Mouse (Mus musculus): ENCODE results near the gene Manbal.
"Not testable (repeated sequence)": the region's sequence is repeated elsewhere in the genome, so short reads cannot be mapped to it uniquely, and the experiment has no call there.

Gene Manbal

GRCm38 (mm10) chr2:157371696-157372095, 4.3 kb downstream of the Manbal start:
- DNase-seq: no peak

- no peak for DNase-seq
These were observed 6.3 kb downstream of the Manbal start for GRCm38 (mm10) chr2:157373681-157374080.

GRCm38 (mm10) chr2:157375051-157375450, 7.7 kb downstream of the Manbal start:
- no peak for DNase-seq

GRCm38 (mm10) chr2:157375794-157376757, 8.7 kb downstream of the Manbal start:
- DNase-seq: no peak

- DNase-seq: no peak
These were observed 9.6 kb downstream of the Manbal start for GRCm38 (mm10) chr2:157376995-157377394.

GRCm38 (mm10) chr2:157384836-157385235, 17.4 kb downstream of the Manbal start:
- DNase-seq: no peak

- not testable (repeated sequence) for DNase-seq
These were observed 21.7 kb downstream of the Manbal start for GRCm38 (mm10) chr2:157388901-157389590.

- DNase-seq: no peak
These were observed 22.2 kb downstream of the Manbal start for GRCm38 (mm10) chr2:157389591-157389921.

- DNase-seq: no peak
These were observed 24.9 kb downstream of the Manbal start for GRCm38 (mm10) chr2:157392331-157392730.

GRCm38 (mm10) chr2:157393549-157393948, 26.2 kb downstream of the Manbal start:
- no peak for DNase-seq

GRCm38 (mm10) chr2:157394868-157395267, 27.5 kb downstream of the Manbal start:
- DNase-seq: no peak

GRCm38 (mm10) chr2:157395371-157395770, 28.0 kb downstream of the Manbal start:
- DNase-seq: no peak

- no peak for DNase-seq
These were observed 28.6 kb downstream of the Manbal start for GRCm38 (mm10) chr2:157395960-157396359.

- no peak for DNase-seq
These were observed 30.0 kb downstream of the Manbal start for GRCm38 (mm10) chr2:157397376-157397775.

- DNase-seq: no peak
These were observed 31.1 kb downstream of the Manbal start for GRCm38 (mm10) chr2:157398539-157398938.

GRCm38 (mm10) chr2:157399797-157400196, 32.4 kb downstream of the Manbal start:
- no peak for DNase-seq

- DNase-seq: no peak
These were observed 33.1 kb downstream of the Manbal start for GRCm38 (mm10) chr2:157400491-157400890.

- no peak for DNase-seq
These were observed 33.9 kb downstream of the Manbal start for GRCm38 (mm10) chr2:157401261-157401660.

GRCm38 (mm10) chr2:157407596-157407995, 40.2 kb downstream of the Manbal start:
- no peak for DNase-seq

GRCm38 (mm10) chr2:157409793-157410533, 42.6 kb downstream of the Manbal start:
- DNase-seq: no peak

GRCm38 (mm10) chr2:157411151-157411693, 43.8 kb downstream of the Manbal start:
- DNase-seq: no peak

GRCm38 (mm10) chr2:157412497-157412896, 45.1 kb downstream of the Manbal start:
- no peak for DNase-seq

GRCm38 (mm10) chr2:157417229-157417628, 49.8 kb downstream of the Manbal start:
- no peak for DNase-seq

Data from cerebellum, adult 9-10 months (tissue).